Mouse (Mus musculus): Measurements from ENCODE around the gene Rybp. TPM values are rescaled to one million over a fixed set of nuclear protein-coding genes. Genes with fewer than 3 reads are reported as not detected.

Rybp gene
- polyA plus RNA-seq, 1 experiment: 30.9 TPM

- DNase-seq (ENCODE audit: low read depth): no peak
Measured at GRCm38 (mm10) chr6:100219971-100220370, 67.3 kb downstream of the Rybp start.

- DNase-seq (ENCODE audit: low read depth): no peak
Measured at GRCm38 (mm10) chr6:100218541-100219341, 68.5 kb downstream of the Rybp start.

GRCm38 (mm10) chr6:100217507-100217906 is 69.8 kb downstream of the Rybp start:
- no peak for DNase-seq (ENCODE audit: low read depth)

- DNase-seq (ENCODE audit: low read depth): no peak
Measured at GRCm38 (mm10) chr6:100216945-100217344, 70.3 kb downstream of the Rybp start.

GRCm38 (mm10) chr6:100215809-100216208 is 71.5 kb downstream of the Rybp start:
- DNase-seq (ENCODE audit: low read depth): no peak

- DNase-seq (ENCODE audit: low read depth): no peak
Measured at GRCm38 (mm10) chr6:100214132-100214913, 73.0 kb downstream of the Rybp start.

GRCm38 (mm10) chr6:100213596-100213995 is 73.7 kb downstream of the Rybp start:
- no peak for DNase-seq (ENCODE audit: low read depth)

- no peak for DNase-seq (ENCODE audit: low read depth)
Measured at GRCm38 (mm10) chr6:100212820-100213219, 74.5 kb downstream of the Rybp start.

GRCm38 (mm10) chr6:100211646-100212045 is 75.6 kb downstream of the Rybp start:
- DNase-seq (ENCODE audit: low read depth): no peak

GRCm38 (mm10) chr6:100210517-100210916 is 76.8 kb downstream of the Rybp start:
- DNase-seq (ENCODE audit: low read depth): no peak

GRCm38 (mm10) chr6:100206741-100207275 is 80.5 kb downstream of the Rybp start:
- no peak for DNase-seq (ENCODE audit: low read depth)

GRCm38 (mm10) chr6:100206261-100206660 is 81.0 kb downstream of the Rybp start:
- DNase-seq (ENCODE audit: low read depth): no peak

GRCm38 (mm10) chr6:100204436-100204835 is 82.8 kb downstream of the Rybp start:
- no peak for DNase-seq (ENCODE audit: low read depth)

- no peak for DNase-seq (ENCODE audit: low read depth)
Measured at GRCm38 (mm10) chr6:100203492-100203891, 83.8 kb downstream of the Rybp start.

- no peak for DNase-seq (ENCODE audit: low read depth)
Measured at GRCm38 (mm10) chr6:100202091-100202490, 85.2 kb downstream of the Rybp start.

- DNase-seq (ENCODE audit: low read depth): no peak
Measured at GRCm38 (mm10) chr6:100197102-100197501, 90.2 kb downstream of the Rybp start.

- no peak for DNase-seq (ENCODE audit: low read depth)
Measured at GRCm38 (mm10) chr6:100195870-100196409, 91.3 kb downstream of the Rybp start.

- DNase-seq (ENCODE audit: low read depth): no peak
Measured at GRCm38 (mm10) chr6:100195091-100195490, 92.2 kb downstream of the Rybp start.

- DNase-seq (ENCODE audit: low read depth): no peak
Measured at GRCm38 (mm10) chr6:100193760-100194159, 93.5 kb downstream of the Rybp start.

GRCm38 (mm10) chr6:100192691-100193229 is 94.5 kb downstream of the Rybp start:
- DNase-seq (ENCODE audit: low read depth): no peak

- DNase-seq (ENCODE audit: low read depth): no peak
Measured at GRCm38 (mm10) chr6:100190803-100191559, 96.3 kb downstream of the Rybp start.
